9 mouse cellular contexts compared by ENCODE assay signal in genomic region chr1:37867056-37867455, GRCm38 (mm10). TPM values are rescaled to one million over a fixed set of nuclear protein-coding genes. Genes with fewer than 3 reads are reported as not detected.
DNase-seq lines count a peak whose midpoint lies in the region; ATAC-seq and TF ChIP-seq lines count a peak whose summit lies in the region.
"Had no signal": no experiment of that assay in that cellular context is flagged by ENCODE, and none has a peak within 500 bp of the region (broad histone marks: within the 10 kb centered on the region; RNA-seq: fewer than 3 reads in every experiment).

No protein-coding gene starts in this region.

- H3K79me2 ChIP-seq in liver, adult 2 months (ENCODE audit: control insufficient read depth, insufficient read depth, low read length): no peaks in the 10 kb centered on the region

- no peak overlapping the region for H3K9ac ChIP-seq in forebrain, embryonic 11.5 days (ENCODE audit: low read length)
- no peak overlapping the region for H3K9ac ChIP-seq in forebrain, embryonic 15.5 days (replicated peaks)
- H3K9ac ChIP-seq in liver, adult 2 months (ENCODE audit: low read depth, low read length): no peak overlapping the region
- H3K9ac ChIP-seq in liver, embryonic 11.5 days (ENCODE audit: low read depth, low read length): no peak overlapping the region

- peak; percentile 62; the same call in 1 of the 2 replicates for TF ChIP-seq CTCF in liver, adult 2 months (IDR thresholded peaks at IDR 0.05; ENCODE audit: low read depth, low read length)

- no peaks in the 10 kb centered on the region; the same call in 1 of the 2 replicates for H3K27me3 ChIP-seq in forebrain, embryonic 11.5 days (ENCODE audit: control insufficient read depth, insufficient read depth, low read length)
- peaks cover 13% of the 10 kb centered on the region; the same call in 1 of the 2 replicates for H3K27me3 ChIP-seq in forebrain, embryonic 15.5 days
- no peaks in the 10 kb centered on the region for H3K27me3 ChIP-seq in liver, adult 2 months (ENCODE audit: control insufficient read depth, insufficient read depth, low read length)
- H3K27me3 ChIP-seq in liver, embryonic 11.5 days (replicated peaks; ENCODE audit: control insufficient read depth, insufficient read depth, low read length): 0 out of 2 replicates have a peak, but pooled peaks cover 2% of the 10 kb centered on the region

- ATAC-seq in forebrain, embryonic 11.5 days (replicated peaks; ENCODE audit: low FRiP score): no peak
- no peak for ATAC-seq in forebrain, embryonic 15.5 days (replicated peaks)
- ATAC-seq in liver, embryonic 11.5 days (replicated peaks; ENCODE audit: low FRiP score): no peak
- ATAC-seq in erythroid progenitor cell, adult 5-6 weeks (replicated peaks; ENCODE audit: low FRiP score, poor library complexity, severe bottlenecking): no peak

- no peaks in the 10 kb centered on the region for H3K9me3 ChIP-seq in forebrain, embryonic 11.5 days (ENCODE audit: control insufficient read depth, low read length)
- no peaks in the 10 kb centered on the region for H3K9me3 ChIP-seq in forebrain, embryonic 15.5 days
- no peaks in the 10 kb centered on the region for H3K9me3 ChIP-seq in liver, embryonic 11.5 days (ENCODE audit: control insufficient read depth, low read length)

- H3K4me3 ChIP-seq in forebrain, embryonic 11.5 days (ENCODE audit: low read depth, low read length): no peak overlapping the region
- no peak overlapping the region for H3K4me3 ChIP-seq in forebrain, embryonic 15.5 days
- H3K4me3 ChIP-seq in liver, adult 2 months (ENCODE audit: insufficient read depth, low read depth, low read length): no peak overlapping the region
- H3K4me3 ChIP-seq in liver, embryonic 11.5 days (ENCODE audit: low read depth, low read length): no peak overlapping the region

- 78% methylated on average over 1 of the region's 1 CpGs for WGBS in forebrain, embryonic 11.5 days
- 73% methylated on average over 1 of the region's 1 CpGs for WGBS in forebrain, embryonic 15.5 days
- 76% methylated on average over 1 of the region's 1 CpGs for WGBS in liver, adult 2 months
- WGBS in liver, embryonic 11.5 days: 67% methylated on average over 1 of the region's 1 CpGs

- TF ChIP-seq POLR2A in liver, adult 2 months (IDR thresholded peaks at IDR 0.05; ENCODE audit: extremely low read depth, insufficient read depth, low read length): no peak

- no peak overlapping the region for H3K27ac ChIP-seq in forebrain, embryonic 11.5 days (ENCODE audit: low read depth, low read length)
- H3K27ac ChIP-seq in forebrain, embryonic 15.5 days (replicated peaks): no peak overlapping the region
- no peak overlapping the region for H3K27ac ChIP-seq in liver, adult 2 months (replicated peaks; ENCODE audit: insufficient read depth, low read depth, low read length)
- no peak overlapping the region for H3K27ac ChIP-seq in liver, embryonic 11.5 days (ENCODE audit: low read depth, low read length)

- H3K4me1 ChIP-seq in forebrain, embryonic 11.5 days (replicated peaks; ENCODE audit: control insufficient read depth, insufficient read depth, low read length): no peaks in the 10 kb centered on the region; the same call in 1 of the 2 replicates
- peaks cover 18% of the 10 kb centered on the region for H3K4me1 ChIP-seq in forebrain, embryonic 15.5 days
- H3K4me1 ChIP-seq in liver, adult 2 months (ENCODE audit: control insufficient read depth, insufficient read depth, low read length): peaks cover 3% of the 10 kb centered on the region; the same call in 1 of the 2 replicates
- H3K4me1 ChIP-seq in liver, embryonic 11.5 days (replicated peaks; ENCODE audit: control insufficient read depth, insufficient read depth, low read length): 0 out of 2 replicates have a peak, but pooled peaks cover 4% of the 10 kb centered on the region

- no peak overlapping the region for H3K4me2 ChIP-seq in forebrain, embryonic 11.5 days (ENCODE audit: low read depth, low read length, severe bottlenecking)
- H3K4me2 ChIP-seq in forebrain, embryonic 15.5 days (replicated peaks): no peak overlapping the region
- no peak overlapping the region for H3K4me2 ChIP-seq in liver, embryonic 11.5 days

- peak; percentile 57 for DNase-seq in forebrain, embryonic 11.5 days (ENCODE audit: low spot score)
- DNase-seq in liver, adult 2 months (ENCODE audit: extremely low read depth, low read depth, low spot score): peak; percentile 50
- DNase-seq in liver, embryonic 11.5 days (ENCODE audit: low spot score): no peak
- peak; percentile 67 for DNase-seq in adrenal gland, postnatal 10 days
- peak; percentile 46 for DNase-seq in forelimb bud, embryonic 11.5 days (ENCODE audit: low read depth, low spot score)
- DNase-seq in naive thymus-derived CD4-positive, alpha-beta T cell, adult 2 months (ENCODE audit: low read depth): peak; percentile 66

- H3K36me3 ChIP-seq in forebrain, embryonic 11.5 days (ENCODE audit: control insufficient read depth, insufficient read depth, low read length): no peaks in the 10 kb centered on the region
- H3K36me3 ChIP-seq in forebrain, embryonic 15.5 days: no peaks in the 10 kb centered on the region
- no peaks in the 10 kb centered on the region for H3K36me3 ChIP-seq in liver, adult 2 months (ENCODE audit: control insufficient read depth, insufficient read depth, low read length)
- no peaks in the 10 kb centered on the region for H3K36me3 ChIP-seq in liver, embryonic 11.5 days (ENCODE audit: control insufficient read depth, insufficient read depth, low read length)

RNA-seq across cellular contexts. Expression of gene Tsga10, which starts 0.8 kb away (rescaled TPM):
- 14.0 and 14.2 TPM in 2 replicates for polyA plus RNA-seq in forebrain, embryonic 11.5 days (2014; fragmentation: Nextera tagmentation; extraction: Ambion mirVana)
- 21.1 and 22.4 TPM in 2 replicates for polyA plus RNA-seq in forebrain, embryonic 15.5 days (2015; fragmentation: Nextera tagmentation; extraction: Ambion mirVana)
- total RNA-seq in liver, adult 2 months (2014; rRNA removed): 1.2 and 1.4 TPM in 2 replicates
- polyA plus RNA-seq in liver, adult 2 months (2012; rRNA removed): 0.24 and 0.30 TPM in 2 replicates
- 2.9 and 3.3 TPM in 2 replicates for polyA plus RNA-seq in liver, embryonic 11.5 days (2014; fragmentation: Nextera tagmentation; extraction: Ambion mirVana)
- total RNA-seq in adrenal gland, postnatal 10 days (2021): 1 to 10 TPM; 3.9 to 4.7 TPM
- 5.4 and 6.8 TPM in 2 replicates for total RNA-seq in erythroid progenitor cell, adult 5-6 weeks (2015; ENCODE audit: low replicate concordance)
- total RNA-seq in erythroid progenitor cell, adult 5-6 weeks (2017; ENCODE audit: low replicate concordance): 1.8 and 2.2 TPM in 2 replicates

RNA-seq across cellular contexts. Expression of gene Lipt1, which starts 4.5 kb away (rescaled TPM):
- 8.6 and 9.1 TPM in 2 replicates for polyA plus RNA-seq in forebrain, embryonic 11.5 days (2014; fragmentation: Nextera tagmentation; extraction: Ambion mirVana)
- 6.3 and 8.1 TPM in 2 replicates for polyA plus RNA-seq in forebrain, embryonic 15.5 days (2015; fragmentation: Nextera tagmentation; extraction: Ambion mirVana)
- 10.2 and 10.3 TPM in 2 replicates for total RNA-seq in liver, adult 2 months (2014; rRNA removed)
- 2.2 and 3.1 TPM in 2 replicates for polyA plus RNA-seq in liver, adult 2 months (2012; rRNA removed)
- polyA plus RNA-seq in liver, embryonic 11.5 days (2014; fragmentation: Nextera tagmentation; extraction: Ambion mirVana): 9.6 and 11.3 TPM in 2 replicates
- 10 to 100 TPM; 17.8 to 22.2 TPM for total RNA-seq in adrenal gland, postnatal 10 days (2021)
- total RNA-seq in erythroid progenitor cell, adult 5-6 weeks (2015; ENCODE audit: low replicate concordance): 2.5 TPM in 1 of 2 replicates, not detected in the other
- total RNA-seq in erythroid progenitor cell, adult 5-6 weeks (2017; ENCODE audit: low replicate concordance): 0.38 and 0.77 TPM in 2 replicates

RNA-seq across cellular contexts. Expression of gene Mitd1, which starts 23.2 kb away (rescaled TPM):
- polyA plus RNA-seq in forebrain, embryonic 11.5 days (2014; fragmentation: Nextera tagmentation; extraction: Ambion mirVana): 24.7 and 28.7 TPM in 2 replicates
- polyA plus RNA-seq in forebrain, embryonic 15.5 days (2015; fragmentation: Nextera tagmentation; extraction: Ambion mirVana): 15.9 and 17.6 TPM in 2 replicates
- 8.6 and 10.7 TPM in 2 replicates for total RNA-seq in liver, adult 2 months (2014; rRNA removed)
- 3.5 and 4.6 TPM in 2 replicates for polyA plus RNA-seq in liver, adult 2 months (2012; rRNA removed)
- polyA plus RNA-seq in liver, embryonic 11.5 days (2014; fragmentation: Nextera tagmentation; extraction: Ambion mirVana): 36.3 and 37.7 TPM in 2 replicates
- 10 to 100 TPM; 11.1 to 14.8 TPM for total RNA-seq in adrenal gland, postnatal 10 days (2021)
- 12.2 and 32.1 TPM in 2 replicates for total RNA-seq in erythroid progenitor cell, adult 5-6 weeks (2015; ENCODE audit: low replicate concordance)
- 24.4 and 26.6 TPM in 2 replicates for total RNA-seq in erythroid progenitor cell, adult 5-6 weeks (2017; ENCODE audit: low replicate concordance)

RNA-seq across cellular contexts. Expression of gene Mrpl30, which starts 23.2 kb away (rescaled TPM):
- polyA plus RNA-seq in forebrain, embryonic 11.5 days (2014; fragmentation: Nextera tagmentation; extraction: Ambion mirVana): 210 and 234 TPM in 2 replicates
- 242 and 244 TPM in 2 replicates for polyA plus RNA-seq in forebrain, embryonic 15.5 days (2015; fragmentation: Nextera tagmentation; extraction: Ambion mirVana)
- 83.6 and 111 TPM in 2 replicates for total RNA-seq in liver, adult 2 months (2014; rRNA removed)
- polyA plus RNA-seq in liver, adult 2 months (2012; rRNA removed): 46.4 and 65.0 TPM in 2 replicates
- polyA plus RNA-seq in liver, embryonic 11.5 days (2014; fragmentation: Nextera tagmentation; extraction: Ambion mirVana): 288 and 300 TPM in 2 replicates
- total RNA-seq in adrenal gland, postnatal 10 days (2021): 100 to 1,000 TPM; 339 to 374 TPM
- total RNA-seq in erythroid progenitor cell, adult 5-6 weeks (2015; ENCODE audit: low replicate concordance): 83.0 and 94.1 TPM in 2 replicates
- 41.1 and 57.8 TPM in 2 replicates for total RNA-seq in erythroid progenitor cell, adult 5-6 weeks (2017; ENCODE audit: low replicate concordance)

RNA-seq across cellular contexts. Expression of gene Lyg2, which starts 49.2 kb away (rescaled TPM):
- not detected in 2 replicates for polyA plus RNA-seq in forebrain, embryonic 11.5 days (2014; fragmentation: Nextera tagmentation; extraction: Ambion mirVana)
- polyA plus RNA-seq in forebrain, embryonic 15.5 days (2015; fragmentation: Nextera tagmentation; extraction: Ambion mirVana): not detected in 2 replicates
- total RNA-seq in liver, adult 2 months (2014; rRNA removed): not detected in 2 replicates
- not detected in 2 replicates for polyA plus RNA-seq in liver, adult 2 months (2012; rRNA removed)
- polyA plus RNA-seq in liver, embryonic 11.5 days (2014; fragmentation: Nextera tagmentation; extraction: Ambion mirVana): not detected in 2 replicates
- total RNA-seq in adrenal gland, postnatal 10 days (2021): not detected
- total RNA-seq in erythroid progenitor cell, adult 5-6 weeks (2015; ENCODE audit: low replicate concordance): not detected in 2 replicates
- total RNA-seq in erythroid progenitor cell, adult 5-6 weeks (2017; ENCODE audit: low replicate concordance): not detected in 2 replicates
- polyA plus RNA-seq: heart, embryonic 16.5 days had no signal
